Mouse (Mus musculus) intestine, postnatal 0 days (tissue): ENCODE measurements around the gene Olfr115. TPM values are rescaled to one million over a fixed set of nuclear protein-coding genes. Genes with fewer than 3 reads are reported as not detected.

Experiments used
- ATAC-seq: fragments of 200-750 bp; cut with Nextera tagmentation; 2 replicates; pipeline ENCODE4 v1.8.0; 2017; ENCODE audit warnings: mild to moderate bottlenecking, moderate TSS enrichment, moderate library complexity
- H3K27ac ChIP-seq: fragments of 300-500 bp; sonication (generic); 2 replicates; pipeline ENCODE4 v1.5.1; 2014; ENCODE audit warnings: mild to moderate bottlenecking, low read depth, low read length, moderate library complexity
- H3K27me3 ChIP-seq: fragments of 300-500 bp; sonication (generic); replicated peaks from 2 replicates; pipeline ENCODE4 v1.6.1; 2014; ENCODE audit warnings: low read length, mixed read lengths; ENCODE audit not compliant: control insufficient read depth, insufficient read depth
- H3K36me3 ChIP-seq: fragments of 300-500 bp; sonication (generic); 2 replicates; pipeline ENCODE4 v1.6.1; 2014; ENCODE audit warnings: mild to moderate bottlenecking, moderate library complexity; ENCODE audit not compliant: control insufficient read depth, insufficient read depth
- H3K4me1 ChIP-seq: fragments of 300-500 bp; sonication (generic); replicated peaks from 2 replicates; pipeline ENCODE4 v1.6.1; 2014; ENCODE audit warnings: antibody characterized with exemption, low read length, mixed read lengths; ENCODE audit not compliant: control insufficient read depth, insufficient read depth
- H3K4me2 ChIP-seq: fragments of 300-500 bp; sonication (generic); replicated peaks from 2 replicates; pipeline ENCODE4 v1.6.1; 2014; ENCODE audit warnings: low read depth, mild to moderate bottlenecking, moderate library complexity
- H3K4me3 ChIP-seq: fragments of 300-500 bp; sonication (generic); 2 replicates; pipeline ENCODE4 v1.5.1; 2014; ENCODE audit warnings: low read depth, low read length
- H3K9ac ChIP-seq: fragments of 300-500 bp; sonication (generic); 2 replicates; pipeline ENCODE4 v1.6.1; 2014; ENCODE audit warnings: mild to moderate bottlenecking, low read depth, low read length
- H3K9me3 ChIP-seq: fragments of 300-500 bp; sonication (generic); 2 replicates; pipeline ENCODE4 v1.6.1; 2016; ENCODE audit warnings: mixed run types; ENCODE audit not compliant: control insufficient read depth
- CTCF ChIP-seq: sonication (generic); IDR thresholded peaks from 2 replicates; pipeline ENCODE4 v1.5.1; 2016; ENCODE audit warnings: low read depth, mild to moderate bottlenecking, control low read depth, antibody characterized with exemption, moderate library complexity
- WGBS: fragments of 180-500 bp; shearing (Covaris S2); extraction: QIAGEN DNeasy Blood & Tissue Kit; methylation state at CpG from one replicate; pipeline ENCODE4 v1.1.7; 2014; 5-methylcytosine and 5-hydroxymethylcytosine counted together
- polyA plus RNA-seq: library from polyadenylated mRNA; unstranded; fragments of >200 nt; fragmentation: Nextera tagmentation; extraction: Ambion mirVana; gene quantifications from 2 replicates; pipeline ENCODE4 v1.2.1, GENCODE M21; 2015

Gene Olfr115
- not detected in 2 replicates for polyA plus RNA-seq

GRCm38 (mm10) chr17:37627009-37627408 is at the start of gene Olfr115, which contains the start of gene Olfr116:
Gene Olfr115 (minus strand): TSS chr17:37627109.
Gene Olfr116 (minus strand): TSS chr17:37627199.
- H3K27me3 ChIP-seq: no peaks in the 10 kb centered on the region

GRCm38 (mm10) chr17:37666688-37667087 is 39.8 kb upstream of the Olfr115 start, which contains the start of gene Olfr118:
Gene Olfr118 (plus strand): TSS chr17:37666988.
- Histone ChIP-seq H3K27me3 (no peaks in the 10 kb centered on the region), H3K4me3 (no peak within 1 kb of the TSS), H3K4me1 (no peaks in the 10 kb centered on the region), H3K27ac (no peak within 1 kb of the TSS), H3K9ac (no peak within 1 kb of the TSS), H3K36me3 (no peaks in the 10 kb centered on the region), H3K4me2 (no peak within 1 kb of the TSS), H3K9me3 (no peaks in the 10 kb centered on the region)
- 65% methylated on average over 2 of the region's 2 CpGs for WGBS
- ATAC-seq: no peak
- TF ChIP-seq CTCF: no peak

More at GRCm38 (mm10) chr17:37627009-37627408, at the start of gene Olfr115, which contains the start of gene Olfr116:
- no peak within 1 kb of the TSS for H3K4me2 ChIP-seq
- WGBS: 80% methylated on average over 2 of the region's 2 CpGs
- H3K9ac ChIP-seq: no peak within 1 kb of the TSS
- ATAC-seq: no peak
- H3K4me3 ChIP-seq: no peak within 1 kb of the TSS
- H3K4me1 ChIP-seq: no peaks in the 10 kb centered on the region
- no peaks in the 10 kb centered on the region for H3K36me3 ChIP-seq
- H3K27ac ChIP-seq: no peak within 1 kb of the TSS
- TF ChIP-seq CTCF: no peak
- H3K9me3 ChIP-seq: no peaks in the 10 kb centered on the region

GRCm38 (mm10) chr17:37663682-37664081 is 36.8 kb upstream of the Olfr115 start, which contains the start of gene Olfr117:
Gene Olfr117 (minus strand): TSS chr17:37663782.
- ATAC-seq: no peak
- H3K4me1 ChIP-seq: no peaks in the 10 kb centered on the region
- 81% methylated on average over 1 of the region's 1 CpGs for WGBS
- no peaks in the 10 kb centered on the region for H3K27me3 ChIP-seq
- H3K9ac ChIP-seq: no peak within 1 kb of the TSS
- no peak within 1 kb of the TSS for H3K4me3 ChIP-seq
- H3K4me2 ChIP-seq: no peak within 1 kb of the TSS
- TF ChIP-seq CTCF: no peak
- no peaks in the 10 kb centered on the region for H3K36me3 ChIP-seq
- no peak within 1 kb of the TSS for H3K27ac ChIP-seq
- H3K9me3 ChIP-seq: no peaks in the 10 kb centered on the region

GRCm38 (mm10) chr17:37592643-37593042 is 34.3 kb downstream of the Olfr115 start, which contains the start of gene Olfr114:
Gene Olfr114 (minus strand): TSS chr17:37592743.
- no peaks in the 10 kb centered on the region for H3K36me3 ChIP-seq
- no peak within 1 kb of the TSS for H3K27ac ChIP-seq
- no peaks in the 10 kb centered on the region for H3K4me1 ChIP-seq
- no peaks in the 10 kb centered on the region for H3K9me3 ChIP-seq
- H3K27me3 ChIP-seq: no peaks in the 10 kb centered on the region
- no peak for TF ChIP-seq CTCF
- H3K4me3 ChIP-seq: no peak within 1 kb of the TSS
- H3K9ac ChIP-seq: no peak within 1 kb of the TSS
- ATAC-seq: no peak
- no peak within 1 kb of the TSS for H3K4me2 ChIP-seq

- Histone ChIP-seq H3K27ac (no peak within 1 kb of the TSS), H3K4me2 (no peak within 1 kb of the TSS), H3K4me3 (no peak within 1 kb of the TSS), H3K27me3 (no peaks in the 10 kb centered on the region), H3K9me3 (no peaks in the 10 kb centered on the region), H3K36me3 (no peaks in the 10 kb centered on the region), H3K9ac (no peak within 1 kb of the TSS), H3K4me1 (no peaks in the 10 kb centered on the region)
- TF ChIP-seq CTCF: no peak
- ATAC-seq: no peak
Observed at GRCm38 (mm10) chr17:37577563-37577962, 49.3 kb downstream of the Olfr115 start, which contains the start of gene Olfr113. Gene Olfr113 (minus strand): TSS chr17:37577663.

- TF ChIP-seq CTCF: no peak
- no peak within 1 kb of the TSS for H3K4me3 ChIP-seq
- no peaks in the 10 kb centered on the region for H3K9me3 ChIP-seq
- H3K4me1 ChIP-seq: no peaks in the 10 kb centered on the region
- no peak for ATAC-seq
- H3K36me3 ChIP-seq: no peaks in the 10 kb centered on the region
- no peak within 1 kb of the TSS for H3K9ac ChIP-seq
- H3K4me2 ChIP-seq: no peak within 1 kb of the TSS
- no peaks in the 10 kb centered on the region for H3K27me3 ChIP-seq
- no peak within 1 kb of the TSS for H3K27ac ChIP-seq
Observed at GRCm38 (mm10) chr17:37569351-37569750, 57.6 kb downstream of the Olfr115 start, which contains the start of gene Olfr112. Gene Olfr112 (minus strand): TSS chr17:37569451.

Other genes with a start within 250 kb of the Olfr115 start
- gene Olfr105-ps, start 248.1 kb downstream of the Olfr115 start, polyA plus RNA-seq: not detected in 2 replicates
- not detected in 2 replicates for gene Olfr106-ps, start 236.7 kb downstream of the Olfr115 start, polyA plus RNA-seq
- gene Olfr107, start 227.9 kb downstream of the Olfr115 start, polyA plus RNA-seq: not detected in 2 replicates
- gene Olfr108, start 181.6 kb downstream of the Olfr115 start, polyA plus RNA-seq: not detected in 2 replicates
- not detected in 2 replicates for gene Olfr109, start 168.2 kb downstream of the Olfr115 start, polyA plus RNA-seq
- 0.12 and 0.18 TPM in 2 replicates for gene H2-M2, start 143.6 kb downstream of the Olfr115 start, polyA plus RNA-seq
- not detected in 2 replicates for gene Olfr110, start 134.6 kb downstream of the Olfr115 start, polyA plus RNA-seq
- not detected in 2 replicates for gene Olfr111, start 119.1 kb downstream of the Olfr115 start, polyA plus RNA-seq
- not detected in 2 replicates for gene Olfr112, start 57.7 kb downstream of the Olfr115 start, polyA plus RNA-seq
- gene Olfr113, start 49.4 kb downstream of the Olfr115 start, polyA plus RNA-seq: not detected in 2 replicates
- gene Olfr114, start 34.4 kb downstream of the Olfr115 start, polyA plus RNA-seq: not detected in 2 replicates
- gene Olfr116, start 90 bp upstream of the Olfr115 start, polyA plus RNA-seq: not detected in 2 replicates
- gene Olfr117, start 36.7 kb upstream of the Olfr115 start, polyA plus RNA-seq: not detected in 2 replicates
- not detected in 2 replicates for gene Olfr118, start 39.9 kb upstream of the Olfr115 start, polyA plus RNA-seq
- not detected in 2 replicates for gene Olfr119, start 69.5 kb upstream of the Olfr115 start, polyA plus RNA-seq
- not detected in 2 replicates for gene Olfr120, start 94.7 kb upstream of the Olfr115 start, polyA plus RNA-seq
- gene Olfr121, start 121.7 kb upstream of the Olfr115 start, polyA plus RNA-seq: not detected in 2 replicates
- not detected in 2 replicates for gene Olfr122, start 141.5 kb upstream of the Olfr115 start, polyA plus RNA-seq
- gene Olfr123, start 166.4 kb upstream of the Olfr115 start, polyA plus RNA-seq: not detected in 2 replicates
- gene Olfr124, start 172.8 kb upstream of the Olfr115 start, polyA plus RNA-seq: not detected in 2 replicates
- gene Olfr125, start 205.8 kb upstream of the Olfr115 start, polyA plus RNA-seq: not detected in 2 replicates
- gene Olfr126, start 220.4 kb upstream of the Olfr115 start, polyA plus RNA-seq: not detected in 2 replicates